Mouse (Mus musculus) right cerebral cortex, postnatal 4 days (tissue): ENCODE measurements at regions not wholly inside any gene's neighbourhood (a gene's known extent, or its start where the extent isn't known, plus 50 kb on each side); places are given as distances from the start of the nearest gene placed in this dataset.

Experiments used
- DNase-seq: peaks from one replicate; pipeline ENCODE4 v3.0.0-alpha.2; 2022

- DNase-seq, result no peak
Measured at GRCm38 (mm10) chr12:79879093-79879917, 233.5 kb downstream of the Zfp36l1 start.

GRCm38 (mm10) chr12:79878766-79879092 is 234.1 kb downstream of the Zfp36l1 start:
- no peak for DNase-seq

GRCm38 (mm10) chr12:79878163-79878562 is 234.7 kb downstream of the Zfp36l1 start:
- no peak for DNase-seq

DNA sequence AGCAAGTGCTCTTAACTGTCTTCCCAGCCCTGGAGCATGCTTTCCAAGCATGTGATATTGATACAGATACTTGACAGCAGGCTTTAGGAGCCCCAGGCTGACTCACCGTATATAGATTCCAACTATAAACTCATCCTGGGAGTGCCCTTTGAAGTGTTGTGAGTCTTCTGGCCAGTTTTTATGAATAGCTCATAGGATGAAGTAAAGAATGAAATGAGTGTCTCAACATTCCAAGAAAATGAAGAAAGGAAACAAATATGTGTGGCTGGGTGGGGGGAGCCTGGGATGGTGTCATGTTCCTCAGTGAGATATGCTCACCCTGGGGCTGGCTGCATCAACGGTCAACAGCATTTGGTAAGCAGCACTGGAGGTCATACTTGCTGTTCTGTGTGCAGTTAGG is 238.5 kb downstream of the Zfp36l1 start:
- no peak for DNase-seq

DNA sequence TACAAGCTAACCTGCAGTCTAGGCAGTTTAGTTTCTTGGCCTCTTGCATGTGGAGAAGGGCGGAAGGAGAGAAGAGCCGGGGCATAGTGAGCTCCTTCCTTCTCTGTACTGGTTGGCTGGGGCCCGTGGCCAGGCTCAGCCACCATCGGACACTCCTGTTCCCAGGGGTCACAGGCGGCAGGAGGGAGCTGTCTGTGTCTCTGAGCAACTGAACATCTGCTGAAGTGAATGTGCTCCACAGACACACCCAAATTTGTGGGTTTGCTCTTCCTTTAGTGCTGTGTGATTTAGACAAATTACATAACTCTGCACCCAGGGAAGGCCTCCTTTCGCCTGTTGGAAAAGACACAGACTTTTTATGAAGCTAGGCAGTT is 247.6 kb downstream of the Zfp36l1 start:
- DNase-seq, result no peak

GRCm38 (mm10) chr12:79864346-79865178 is 248.3 kb downstream of the Zfp36l1 start:
- no peak for DNase-seq
